27 mouse cellular contexts compared by ENCODE assay signal in genomic region chr12:86960138-86960537, GRCm38 (mm10). TPM values are rescaled to one million over a fixed set of nuclear protein-coding genes. Genes with fewer than 3 reads are reported as not detected.
A peak's percentile ranks its signal among the peaks of the same experiment; 100 is the strongest.
DNase-seq lines count a peak whose midpoint lies in the region; ATAC-seq and TF ChIP-seq lines count a peak whose summit lies in the region.
"Had no signal": no experiment of that assay in that cellular context is flagged by ENCODE, and none has a peak within 500 bp of the region (broad histone marks: within the 10 kb centered on the region; RNA-seq: fewer than 3 reads in every experiment).

No protein-coding gene starts in this region.

- H3K9me3 ChIP-seq in hindbrain, postnatal 0 days (ENCODE audit: low read length), result no peaks in the 10 kb centered on the region
- no peaks in the 10 kb centered on the region for H3K9me3 ChIP-seq in hindbrain, embryonic 13.5 days
- H3K9me3 ChIP-seq in E14TG2a.4 (ENCODE audit: low read length), result no peaks in the 10 kb centered on the region
- H3K9me3 ChIP-seq: forebrain, embryonic 10.5 days; hindbrain, embryonic 12.5 days; limb, embryonic 12.5 days; liver, embryonic 12.5 days; lung, embryonic 15.5 days; megakaryocyte, embryonic 14.5 days; midbrain, embryonic 15.5 days had no signal

- 0 out of 2 replicates have a peak, but pooled peaks have one; percentile 18 for TF ChIP-seq CTCF in hindbrain, postnatal 0 days (IDR thresholded peaks at IDR 0.05; ENCODE audit: low read depth)
- TF ChIP-seq CTCF in E14TG2a.4 (conservative IDR thresholded peaks at IDR 0.05; ENCODE audit: low read length), result peak; percentile 9; the same call in 1 of the 2 replicates

- H3K36me3 ChIP-seq in hindbrain, postnatal 0 days (ENCODE audit: insufficient read depth, low read length), result peaks cover 62% of the 10 kb centered on the region
- peaks cover 88% of the 10 kb centered on the region for H3K36me3 ChIP-seq in hindbrain, embryonic 13.5 days
- H3K36me3 ChIP-seq in E14TG2a.4 (ENCODE audit: insufficient read depth, low read length), result peaks cover 100% of the 10 kb centered on the region

- no peaks in the 10 kb centered on the region; the same call in 1 of the 2 replicates for H3K4me1 ChIP-seq in hindbrain, postnatal 0 days (ENCODE audit: insufficient read depth, low read length)
- no peaks in the 10 kb centered on the region for H3K4me1 ChIP-seq in hindbrain, embryonic 13.5 days (replicated peaks)
- peaks cover 21% of the 10 kb centered on the region for H3K4me1 ChIP-seq in E14TG2a.4 (replicated peaks; ENCODE audit: low read depth, low read length)
- H3K4me1 ChIP-seq: forebrain, embryonic 10.5 days; limb, embryonic 12.5 days; liver, embryonic 12.5 days; midbrain, embryonic 15.5 days had no signal

- H3K4me2 ChIP-seq in hindbrain, postnatal 0 days (ENCODE audit: low read depth, low read length), result no peak overlapping the region
- no peak overlapping the region for H3K4me2 ChIP-seq in hindbrain, embryonic 13.5 days
- H3K4me2 ChIP-seq: hindbrain, embryonic 12.5 days; limb, embryonic 12.5 days; liver, embryonic 12.5 days; lung, embryonic 15.5 days; midbrain, embryonic 15.5 days had no signal

- DNase-seq in hindbrain, postnatal 0 days (ENCODE audit: low spot score), result peak; percentile 56
- DNase-seq in cerebellum, adult 18-20 months, result peak; percentile 92 to 93
- peak; percentile 91 to 94 for DNase-seq in cerebellum, postnatal 14 days
- no peak for DNase-seq in spleen, adult 12 weeks (ENCODE audit: low spot score)
- DNase-seq: forebrain, postnatal 0 days; gastrocnemius, postnatal 36 days; kidney, adult 2 months; lung, postnatal 36 days; thymus, postnatal 14 days had no signal

- H3K27me3 ChIP-seq in hindbrain, postnatal 0 days (ENCODE audit: insufficient read depth, low read length), result no peaks in the 10 kb centered on the region
- H3K27me3 ChIP-seq in hindbrain, embryonic 13.5 days, result no peaks in the 10 kb centered on the region
- no peaks in the 10 kb centered on the region for H3K27me3 ChIP-seq in E14TG2a.4 (ENCODE audit: insufficient read depth, low read length)
- H3K27me3 ChIP-seq: hindbrain, embryonic 12.5 days; limb, embryonic 12.5 days; liver, embryonic 12.5 days; lung, embryonic 15.5 days; megakaryocyte, embryonic 14.5 days; midbrain, embryonic 15.5 days; Patski had no signal

- no peak overlapping the region for H3K4me3 ChIP-seq in hindbrain, postnatal 0 days (ENCODE audit: low read length)
- no peak overlapping the region for H3K4me3 ChIP-seq in hindbrain, embryonic 13.5 days
- H3K4me3 ChIP-seq in E14TG2a.4 (replicated peaks; ENCODE audit: low read length), result no peak overlapping the region
- H3K4me3 ChIP-seq: forebrain, embryonic 10.5 days; hindbrain, embryonic 12.5 days; limb, embryonic 12.5 days; liver, embryonic 12.5 days; lung, embryonic 15.5 days; megakaryocyte, embryonic 14.5 days; midbrain, embryonic 15.5 days had no signal

- ATAC-seq in hindbrain, postnatal 0 days, result no peak
- ATAC-seq in hindbrain, embryonic 13.5 days (ENCODE audit: low FRiP score), result no peak
- no peak for ATAC-seq in CD4-positive, CD25-positive, alpha-beta regulatory T cell, adult 4 months
- ATAC-seq: forebrain, postnatal 0 days; inflammation-experienced regulatory T-cells, adult 6 months; liver, embryonic 12.5 days; midbrain, embryonic 15.5 days; Patski had no signal

- H3K9ac ChIP-seq in hindbrain, postnatal 0 days (replicated peaks; ENCODE audit: low read length), result no peak overlapping the region
- no peak overlapping the region for H3K9ac ChIP-seq in hindbrain, embryonic 13.5 days
- H3K9ac ChIP-seq: forebrain, postnatal 0 days; hindbrain, embryonic 12.5 days; limb, embryonic 12.5 days; liver, embryonic 12.5 days; lung, embryonic 15.5 days; midbrain, embryonic 15.5 days had no signal

- 79% methylated on average over 15 of the region's 15 CpGs for WGBS in hindbrain, postnatal 0 days
- WGBS in hindbrain, embryonic 13.5 days, result 91% methylated on average over 15 of the region's 15 CpGs

- H3K27ac ChIP-seq in hindbrain, postnatal 0 days, result peak overlapping the region; percentile 36; the same call in 1 of the 2 replicates
- no peak overlapping the region for H3K27ac ChIP-seq in hindbrain, embryonic 13.5 days
- H3K27ac ChIP-seq: forebrain, embryonic 10.5 days; hindbrain, embryonic 12.5 days; kidney, postnatal 0 days; limb, embryonic 12.5 days; liver, embryonic 12.5 days; lung, embryonic 15.5 days; midbrain, embryonic 15.5 days had no signal

RNA-seq across cellular contexts. Expression of gene Cipc, which starts 13.3 kb away (rescaled TPM):
- total RNA-seq in hindbrain, postnatal 0 days (2014; rRNA removed), result 51.1 and 55.6 TPM in 2 replicates
- 27.6 and 29.6 TPM in 2 replicates for polyA plus RNA-seq in hindbrain, postnatal 0 days (2015; fragmentation: Nextera tagmentation; extraction: Ambion mirVana)
- 44.1 and 45.4 TPM in 2 replicates for polyA plus RNA-seq in hindbrain, embryonic 13.5 days (2015; fragmentation: Nextera tagmentation; extraction: Ambion mirVana)
- 10 to 100 TPM; 20.0 to 29.3 TPM for polyA plus RNA-seq in CD4-positive, CD25-positive, alpha-beta regulatory T cell, adult 4 months (2017; shearing (Covaris generic))

RNA-seq across cellular contexts. Expression of gene Zdhhc22, which starts 30.1 kb away (rescaled TPM):
- 38.6 and 39.4 TPM in 2 replicates for total RNA-seq in hindbrain, postnatal 0 days (2014; rRNA removed)
- 21.8 and 25.2 TPM in 2 replicates for polyA plus RNA-seq in hindbrain, postnatal 0 days (2015; fragmentation: Nextera tagmentation; extraction: Ambion mirVana)
- polyA plus RNA-seq in hindbrain, embryonic 13.5 days (2015; fragmentation: Nextera tagmentation; extraction: Ambion mirVana), result 12.1 and 13.4 TPM in 2 replicates
- under 1 TPM in 1 of 2 experiments, not detected in 1; 0.36 TPM for polyA plus RNA-seq in CD4-positive, CD25-positive, alpha-beta regulatory T cell, adult 4 months (2017; shearing (Covaris generic))
- total RNA-seq: ES-E14; gastrocnemius, adult 18-20 months; gastrocnemius, postnatal 36 days; heart, adult 8-10 months; heart, postnatal 25 days had no signal
- polyA plus RNA-seq: forebrain, embryonic 10.5 days; large intestine, adult 2 months; liver, embryonic 12.5 days; Patski had no signal
